Mouse (Mus musculus): ENCODE results near the gene Mphosph9. TPM values are rescaled to one million over a fixed set of nuclear protein-coding genes. Genes with fewer than 3 reads are reported as not detected.

Gene Mphosph9
- total RNA-seq, 1 experiment from 2014 or later = 12.8 TPM

DNA sequence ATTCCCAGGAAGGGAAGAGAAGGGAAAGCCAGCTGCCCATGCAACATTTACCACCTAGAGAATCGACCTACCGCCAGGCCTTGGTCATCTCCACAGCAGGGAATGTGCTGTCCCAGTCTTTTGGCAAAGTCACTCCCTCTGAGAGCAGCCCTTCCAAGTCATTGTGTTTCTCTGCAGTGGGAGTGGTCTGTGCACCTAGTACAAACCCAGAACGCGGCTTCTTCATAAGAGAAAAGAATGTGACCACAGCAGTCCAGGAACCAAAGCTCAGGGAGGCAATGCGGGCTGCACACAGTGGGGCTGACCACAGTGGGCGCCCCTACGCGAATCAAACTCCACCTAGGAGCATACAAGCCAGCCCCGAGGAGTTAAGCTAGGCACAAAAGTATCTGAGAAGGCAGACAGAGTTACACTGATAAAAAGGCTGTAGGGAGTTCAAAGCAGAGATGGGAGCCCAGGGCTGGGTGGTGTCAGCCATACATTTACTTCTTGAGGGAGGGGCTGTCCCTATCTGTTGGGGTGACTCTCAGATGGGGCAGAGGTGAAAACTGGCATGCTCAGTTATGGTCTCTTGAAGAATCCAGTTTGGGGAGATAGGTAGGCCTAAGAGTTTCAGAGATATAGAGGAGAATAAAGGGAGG, 79.7 kb downstream of the Mphosph9 start:
- no peak for ATAC-seq (replicated peaks; ENCODE audit: insufficient number of reproducible peaks, low FRiP score, low TSS enrichment, poor library complexity, severe bottlenecking)

DNA sequence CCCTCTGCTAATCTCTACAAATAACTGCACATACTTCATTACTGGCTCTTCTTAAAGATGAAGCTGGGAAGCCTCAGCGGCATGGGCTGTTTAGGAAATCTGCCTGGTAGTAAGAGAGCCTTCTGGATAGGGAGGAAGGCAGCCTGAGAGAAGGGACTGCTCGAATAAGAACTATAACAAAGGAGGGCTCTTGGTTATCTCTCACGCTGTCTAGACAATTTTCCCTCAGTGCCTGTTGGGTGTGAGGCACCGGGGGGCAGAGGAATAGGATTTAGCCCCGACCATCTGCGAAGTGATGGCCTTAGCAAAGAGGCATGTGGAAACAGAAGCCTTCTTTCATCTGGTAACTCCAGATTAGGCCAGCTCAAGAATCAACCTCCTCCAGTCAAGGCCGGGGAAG, 80.5 kb downstream of the Mphosph9 start:
- ATAC-seq (replicated peaks; ENCODE audit: insufficient number of reproducible peaks, low FRiP score, low TSS enrichment, poor library complexity, severe bottlenecking) = no peak

DNA sequence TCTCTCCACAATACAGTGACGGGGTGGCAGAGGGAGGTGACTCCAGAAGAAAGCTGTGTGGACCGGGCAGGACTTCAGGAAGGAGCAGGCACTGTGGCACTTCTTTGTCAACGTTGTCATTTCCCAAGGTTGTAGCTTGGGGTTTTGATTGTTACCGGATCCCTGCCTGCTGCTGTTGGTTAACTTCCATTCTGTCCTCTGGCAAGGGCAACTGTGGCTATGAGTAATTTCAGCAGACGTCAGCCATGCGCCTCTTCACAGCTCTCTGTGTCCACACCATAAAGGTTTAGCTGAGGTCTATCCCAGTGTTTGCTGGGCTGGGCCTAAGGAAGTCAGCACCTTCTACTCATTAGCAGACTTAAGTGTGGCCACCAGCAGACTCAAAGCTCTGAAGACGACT, 82.9 kb downstream of the Mphosph9 start:
- ATAC-seq (replicated peaks; ENCODE audit: insufficient number of reproducible peaks, low FRiP score, low TSS enrichment, poor library complexity, severe bottlenecking) = no peak

DNA sequence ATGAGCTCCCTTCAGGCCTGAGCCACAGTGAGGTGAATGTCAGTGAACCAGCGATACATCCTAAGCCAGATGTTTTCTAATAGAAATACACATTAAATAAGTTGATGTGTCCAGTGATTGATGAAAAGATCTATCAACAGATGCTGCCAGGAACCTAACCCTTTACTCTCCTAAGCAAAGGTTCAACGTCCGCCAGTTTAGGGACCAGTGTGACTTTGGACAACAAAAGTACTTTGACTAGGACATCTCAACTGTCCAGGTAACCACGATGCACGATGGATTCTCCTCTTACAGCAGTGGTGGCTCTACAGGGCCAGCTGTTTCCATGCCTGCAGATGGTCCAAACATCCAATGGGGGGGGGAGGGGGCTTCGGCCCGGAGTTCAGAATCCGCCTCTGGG, 83.3 kb downstream of the Mphosph9 start:
- no peak for ATAC-seq (replicated peaks; ENCODE audit: insufficient number of reproducible peaks, low FRiP score, low TSS enrichment, poor library complexity, severe bottlenecking)

DNA sequence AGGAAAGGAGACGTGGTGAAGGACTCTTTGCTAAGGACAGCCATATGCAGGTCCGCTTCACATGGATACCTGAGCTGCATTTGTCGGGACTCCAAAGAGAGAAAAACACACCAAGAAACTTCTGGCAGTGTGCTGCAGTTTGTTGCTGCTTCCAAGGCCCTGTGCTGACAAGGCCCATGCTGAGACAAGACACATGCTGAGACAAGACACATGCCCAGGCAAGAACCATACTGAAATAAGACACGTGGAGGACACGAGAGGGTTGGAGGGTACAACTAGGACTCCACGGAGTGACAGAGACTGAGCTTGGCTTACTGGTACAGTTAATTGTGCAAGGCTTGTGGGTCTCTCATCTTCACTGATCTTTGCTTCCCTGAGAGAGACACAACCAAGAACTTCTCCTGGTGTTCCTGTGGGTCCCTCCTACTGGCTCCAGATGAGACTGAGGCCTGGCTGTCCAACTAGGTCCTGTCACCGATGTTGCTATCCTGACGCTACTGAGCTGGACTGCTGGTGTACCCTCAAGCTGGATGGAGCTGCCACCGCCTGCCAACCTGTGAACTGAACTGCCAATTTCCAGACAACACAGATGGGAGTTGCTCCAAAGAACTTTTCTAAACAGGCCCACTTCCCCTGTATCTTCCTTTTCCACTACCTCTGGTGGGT, 84.4 kb downstream of the Mphosph9 start:
- no peak for ATAC-seq (replicated peaks; ENCODE audit: insufficient number of reproducible peaks, low FRiP score, low TSS enrichment, poor library complexity, severe bottlenecking)

DNA sequence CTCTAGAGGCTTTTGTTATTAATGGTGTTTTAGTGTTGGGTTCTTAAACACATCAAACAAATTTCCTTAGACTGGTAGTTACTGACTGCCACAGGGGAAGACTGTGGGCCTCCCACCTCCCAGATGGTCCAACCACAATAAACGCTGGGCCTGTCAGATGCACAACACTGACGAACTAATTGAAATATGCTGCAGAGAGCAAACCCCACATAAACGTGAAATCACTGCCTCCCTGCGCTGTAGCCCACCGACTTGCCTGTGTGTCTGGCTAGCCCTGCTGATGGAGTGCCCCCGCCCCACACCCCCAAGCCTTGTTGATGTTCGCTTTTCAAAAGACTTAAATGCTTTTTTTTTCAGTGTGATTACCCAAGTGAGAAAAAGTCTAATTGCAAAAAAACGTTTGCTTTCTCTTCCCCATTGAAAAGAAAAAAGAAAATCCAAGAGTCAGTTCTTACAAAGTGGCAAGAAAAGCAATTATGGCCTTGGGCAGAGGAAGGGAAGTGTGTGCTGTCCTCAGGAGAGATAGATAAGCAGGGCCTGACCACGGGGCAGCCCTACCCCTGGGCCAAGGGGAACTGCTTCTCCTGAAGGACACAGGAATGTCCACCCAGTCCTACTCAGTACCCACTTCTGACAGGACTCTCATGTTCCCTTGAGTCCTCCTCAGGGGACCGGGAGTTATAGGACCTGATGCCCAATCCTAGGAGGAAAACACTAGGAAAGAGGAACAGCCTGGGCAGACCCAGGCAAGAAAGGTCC, 85.9 kb downstream of the Mphosph9 start:
- no peak for ATAC-seq (replicated peaks; ENCODE audit: insufficient number of reproducible peaks, low FRiP score, low TSS enrichment, poor library complexity, severe bottlenecking)

DNA sequence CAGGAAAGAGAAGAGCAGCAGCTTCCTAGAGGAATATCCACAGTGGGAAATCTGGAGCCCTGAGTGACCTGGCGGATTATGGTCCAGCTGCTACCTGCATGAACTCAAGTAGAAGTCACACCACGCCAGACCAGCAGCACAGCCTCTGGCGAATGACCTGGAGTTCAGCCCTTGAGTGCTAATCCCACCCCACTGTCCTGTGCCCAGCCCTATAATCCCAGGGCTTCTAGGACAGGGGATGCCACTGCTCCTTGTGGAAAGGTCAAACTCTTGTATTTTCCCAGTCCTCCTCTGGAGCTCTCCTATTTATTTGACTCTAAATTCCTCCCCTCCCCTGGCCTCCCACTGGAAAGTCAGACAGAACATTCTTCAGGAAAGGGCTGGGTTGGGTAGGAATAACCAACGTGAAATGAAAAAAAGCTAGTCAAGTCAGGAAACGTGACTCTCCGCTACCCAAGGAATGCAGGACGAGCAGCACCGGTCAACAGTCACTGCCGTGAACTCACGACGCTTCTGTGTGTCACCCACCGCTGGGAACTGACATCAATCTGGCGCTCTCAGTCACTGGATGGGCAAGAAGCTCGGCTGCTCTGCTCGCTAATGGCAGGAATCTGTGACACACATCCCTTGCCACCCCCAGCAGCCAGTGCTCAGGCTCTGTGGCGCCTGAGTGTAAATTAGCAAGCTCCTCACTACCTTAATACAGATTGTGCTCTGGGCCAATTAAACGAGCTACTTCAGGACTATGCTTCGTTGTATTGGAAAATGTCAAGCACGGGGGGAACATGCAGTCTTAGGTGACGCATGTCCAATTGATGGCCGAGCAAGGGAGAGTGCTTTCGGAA, 86.7 kb downstream of the Mphosph9 start:
- no peak for ATAC-seq (replicated peaks; ENCODE audit: insufficient number of reproducible peaks, low FRiP score, low TSS enrichment, poor library complexity, severe bottlenecking)

DNA sequence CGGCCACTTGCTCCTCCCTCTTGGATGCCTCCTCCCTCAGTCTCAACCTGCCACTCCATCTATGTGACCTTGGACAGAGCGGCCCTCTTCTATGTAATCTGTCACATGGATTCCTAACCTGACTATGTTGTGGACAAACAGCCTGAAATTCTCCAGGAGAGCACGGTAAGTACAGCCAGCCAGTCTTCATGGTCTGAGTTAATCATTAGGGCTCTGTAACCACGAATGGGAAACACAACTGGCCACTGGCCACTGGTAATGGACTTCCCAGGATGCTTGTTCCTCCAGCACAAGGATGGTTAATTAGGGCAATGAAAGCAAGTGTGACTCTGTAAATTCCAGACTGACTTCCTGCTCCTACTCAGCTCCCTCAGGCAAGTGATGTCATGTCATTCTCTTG, 91.6 kb downstream of the Mphosph9 start:
- ATAC-seq (replicated peaks; ENCODE audit: insufficient number of reproducible peaks, low FRiP score, low TSS enrichment, poor library complexity, severe bottlenecking) = no peak

DNA sequence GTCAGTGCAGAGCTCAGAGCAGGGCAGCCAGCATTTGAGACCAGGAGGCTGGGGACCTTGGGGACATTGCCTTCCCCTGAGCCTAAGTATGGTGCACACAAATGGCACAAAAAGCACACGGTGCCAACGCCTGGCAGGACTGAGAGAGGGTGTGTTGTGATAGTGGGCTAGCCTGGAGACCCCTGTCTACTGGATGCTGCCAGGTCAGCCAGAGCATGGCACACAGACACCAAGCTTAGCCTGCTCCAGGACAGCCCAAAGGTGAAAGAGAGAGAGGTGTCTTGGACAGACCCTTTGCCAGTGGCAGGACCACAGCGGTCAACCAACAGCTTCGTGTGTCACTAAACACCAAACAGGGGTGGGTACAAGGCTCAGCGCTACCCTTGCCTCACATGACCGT, 93.0 kb downstream of the Mphosph9 start:
- ATAC-seq (replicated peaks; ENCODE audit: insufficient number of reproducible peaks, low FRiP score, low TSS enrichment, poor library complexity, severe bottlenecking) = no peak

- no peak for ATAC-seq (replicated peaks; ENCODE audit: insufficient number of reproducible peaks, low FRiP score, low TSS enrichment, poor library complexity, severe bottlenecking)
Observed at GRCm38 (mm10) chr5:124233874-124234661, 93.7 kb downstream of the Mphosph9 start.

GRCm38 (mm10) chr5:124233144-124233465, 94.7 kb downstream of the Mphosph9 start:
- ATAC-seq (replicated peaks; ENCODE audit: insufficient number of reproducible peaks, low FRiP score, low TSS enrichment, poor library complexity, severe bottlenecking) = no peak

DNA sequence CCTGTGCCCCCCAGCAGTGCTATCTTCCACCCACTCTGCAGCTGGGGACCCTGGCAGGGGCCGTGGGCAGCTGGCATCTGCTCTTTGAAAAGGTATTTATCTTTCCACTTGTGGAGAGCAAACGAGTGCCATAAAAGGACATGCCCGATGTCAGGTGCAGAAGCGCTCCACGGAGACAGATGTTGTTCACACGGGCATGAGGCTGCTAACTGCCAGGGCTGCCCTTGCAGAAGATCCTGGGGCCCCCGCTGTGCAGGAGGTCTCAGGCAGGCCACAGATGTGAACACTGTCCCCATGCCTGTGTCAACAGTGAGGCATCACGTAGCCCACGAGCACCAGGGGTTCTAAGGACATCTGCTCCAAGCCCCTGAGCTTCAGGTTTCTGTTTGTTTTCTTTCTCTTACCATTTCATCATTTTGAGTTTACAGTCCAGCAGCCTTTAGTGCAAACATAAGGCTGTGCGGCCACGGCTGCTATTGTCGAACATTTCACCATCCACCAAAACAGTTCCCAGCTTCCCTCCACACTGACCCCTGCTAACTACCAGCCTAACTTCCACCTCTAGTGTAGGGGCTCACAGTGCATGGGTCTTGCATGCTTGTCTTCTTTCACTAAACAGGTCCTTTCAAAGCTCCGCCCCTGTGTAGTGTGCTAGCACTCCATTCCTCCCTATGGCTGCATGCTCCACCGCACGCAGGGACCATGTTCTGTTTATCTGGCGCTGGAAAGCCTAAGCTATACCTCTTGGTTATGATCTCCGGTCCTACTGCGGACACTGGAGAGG, 95.2 kb downstream of the Mphosph9 start:
- ATAC-seq (replicated peaks; ENCODE audit: insufficient number of reproducible peaks, low FRiP score, low TSS enrichment, poor library complexity, severe bottlenecking) = no peak

DNA sequence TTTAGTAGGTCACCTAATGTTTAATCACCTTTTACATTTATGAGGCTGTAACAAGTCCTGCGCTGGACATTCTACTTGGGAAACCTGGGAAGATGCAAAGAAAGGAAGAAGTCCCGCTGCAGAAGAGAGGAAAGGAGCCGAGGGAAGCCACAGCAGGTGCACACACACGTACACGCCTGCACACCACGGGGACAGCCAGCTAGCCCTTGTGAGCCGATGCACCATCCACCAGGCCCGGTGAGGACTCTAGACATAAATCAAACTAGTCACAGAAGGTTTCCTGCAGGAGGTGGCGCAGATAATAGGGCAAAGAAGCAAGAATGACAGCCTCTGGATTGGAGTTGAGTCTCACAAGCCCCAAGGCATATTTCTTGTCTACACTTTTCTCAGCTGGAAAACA, 97.3 kb downstream of the Mphosph9 start:
- no peak for ATAC-seq (replicated peaks; ENCODE audit: insufficient number of reproducible peaks, low FRiP score, low TSS enrichment, poor library complexity, severe bottlenecking)

DNA sequence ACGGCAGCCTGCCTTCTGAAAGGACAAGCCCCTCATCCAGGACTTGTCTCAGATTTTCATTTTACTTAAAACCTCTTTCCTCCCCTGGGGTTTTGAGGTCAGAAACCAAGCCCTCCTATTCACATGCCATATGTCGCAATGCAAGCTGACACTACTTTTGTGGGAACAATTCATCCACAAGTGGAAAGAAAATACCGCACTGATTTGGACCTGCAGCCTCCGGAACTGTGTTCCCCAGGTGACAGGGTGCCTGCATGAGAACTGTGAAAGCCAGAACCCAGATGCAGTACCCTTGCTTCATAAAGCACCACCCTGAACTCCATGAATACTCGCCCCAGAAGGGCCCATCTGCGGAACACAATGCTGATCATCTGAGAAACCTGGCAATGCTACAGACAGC, 100.6 kb downstream of the Mphosph9 start:
- ATAC-seq (replicated peaks; ENCODE audit: insufficient number of reproducible peaks, low FRiP score, low TSS enrichment, poor library complexity, severe bottlenecking) = no peak

GRCm38 (mm10) chr5:124226494-124226893, 101.3 kb downstream of the Mphosph9 start:
- ATAC-seq (replicated peaks; ENCODE audit: insufficient number of reproducible peaks, low FRiP score, low TSS enrichment, poor library complexity, severe bottlenecking) = no peak

- ATAC-seq (replicated peaks; ENCODE audit: insufficient number of reproducible peaks, low FRiP score, low TSS enrichment, poor library complexity, severe bottlenecking) = no peak
Observed at GRCm38 (mm10) chr5:124225891-124226290, 101.9 kb downstream of the Mphosph9 start.

- ATAC-seq (replicated peaks; ENCODE audit: insufficient number of reproducible peaks, low FRiP score, low TSS enrichment, poor library complexity, severe bottlenecking) = no peak
Observed at GRCm38 (mm10) chr5:124224321-124225092, 103.3 kb downstream of the Mphosph9 start.

Measured in monocyte, adult 5-6 weeks (primary cell).